Mouse (Mus musculus): ENCODE results near the gene Zmynd10.

Zmynd10 gene

DNA sequence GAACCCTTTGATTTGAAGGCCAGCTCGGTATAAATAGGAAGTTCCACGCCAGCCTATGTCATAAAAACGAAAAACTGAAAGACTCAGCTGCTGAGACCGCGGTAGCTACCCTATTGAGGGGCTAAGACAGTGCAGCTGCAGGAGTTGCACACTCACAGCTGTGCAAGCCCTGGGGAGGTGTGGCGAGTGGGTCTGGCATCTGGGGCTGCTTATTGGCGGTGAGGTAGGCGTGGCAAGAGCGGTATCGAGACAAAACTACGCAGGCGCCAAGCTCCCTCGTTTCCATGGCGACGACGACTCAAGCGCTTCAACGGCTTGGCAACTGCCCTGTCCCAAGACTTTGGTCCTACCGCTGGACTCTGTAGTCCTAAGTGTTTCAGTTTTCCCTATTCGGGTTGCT is at the start of gene Zmynd10:
Gene Zmynd10, plus strand, starts transcription at position 273 of the 400 bp plus-strand sequence.
- peak; percentile 81 to 91 for DNase-seq (ENCODE audit: low spot score in 2 of 2)

DNA sequence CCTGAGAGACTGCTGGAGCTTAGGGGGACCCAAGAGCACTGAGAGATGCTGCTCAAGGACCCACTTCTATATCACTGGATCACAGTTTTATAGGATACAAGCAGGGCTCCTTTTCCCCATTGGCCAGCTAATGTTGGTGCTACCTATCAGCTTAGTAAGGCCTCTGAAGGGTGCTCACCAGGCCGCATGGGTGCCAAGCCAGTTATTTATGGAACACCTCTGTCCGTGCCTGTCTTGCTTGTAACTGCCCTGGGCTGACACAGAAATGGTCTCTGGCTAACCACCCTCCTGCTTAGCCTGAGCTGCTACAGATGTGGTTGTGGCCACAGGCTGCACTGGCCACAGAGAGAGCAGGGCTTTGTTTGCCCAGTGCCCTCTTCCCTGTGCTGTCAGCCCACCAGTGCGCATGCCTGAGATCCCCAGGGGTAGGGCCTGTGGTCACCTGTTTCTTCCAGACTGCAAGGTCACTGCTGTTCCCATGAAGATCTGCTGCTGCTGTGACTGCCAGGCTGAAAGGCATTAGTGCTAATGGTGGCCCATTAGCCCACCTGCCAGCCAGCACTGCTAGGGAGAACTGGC is 46.3 kb upstream of the Zmynd10 start:
- no peak for DNase-seq (ENCODE audit: low spot score in 2 of 2)

DNA sequence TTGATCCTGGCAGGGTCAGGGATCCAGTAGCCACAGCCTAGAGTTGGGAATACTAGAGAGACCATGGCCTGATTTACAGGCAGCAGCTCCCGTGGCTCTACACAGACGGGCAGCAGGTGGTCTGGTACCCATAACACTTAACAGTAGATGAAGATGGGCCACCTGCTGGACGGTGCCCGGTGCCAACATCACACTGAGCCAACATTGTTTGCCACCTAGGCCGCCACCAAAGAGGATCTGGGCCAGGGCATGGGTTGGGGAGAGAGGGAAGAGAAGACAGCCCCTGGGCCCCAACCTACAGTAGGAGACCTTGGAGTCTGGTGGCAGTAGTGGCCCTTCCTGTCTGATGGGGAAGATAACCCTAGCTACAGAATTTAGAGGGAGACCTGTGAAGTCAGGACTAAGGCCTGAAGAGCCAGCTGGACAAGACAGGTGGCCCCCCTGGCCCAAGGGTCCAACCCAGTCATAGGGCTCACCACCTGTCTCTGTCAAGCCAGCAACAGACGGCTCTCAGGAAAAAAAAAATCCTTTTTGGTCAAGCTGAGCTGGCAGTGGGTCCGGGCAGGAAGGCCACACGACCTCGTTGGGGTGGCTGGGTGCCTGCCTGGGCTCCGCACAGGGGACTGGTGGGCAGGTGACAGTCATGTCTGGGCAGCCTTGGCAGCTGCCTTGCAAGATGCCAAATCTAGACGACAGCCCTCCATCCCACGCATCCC is 44.8 kb upstream of the Zmynd10 start:
- DNase-seq (ENCODE audit: low spot score in 2 of 2): no peak

DNA sequence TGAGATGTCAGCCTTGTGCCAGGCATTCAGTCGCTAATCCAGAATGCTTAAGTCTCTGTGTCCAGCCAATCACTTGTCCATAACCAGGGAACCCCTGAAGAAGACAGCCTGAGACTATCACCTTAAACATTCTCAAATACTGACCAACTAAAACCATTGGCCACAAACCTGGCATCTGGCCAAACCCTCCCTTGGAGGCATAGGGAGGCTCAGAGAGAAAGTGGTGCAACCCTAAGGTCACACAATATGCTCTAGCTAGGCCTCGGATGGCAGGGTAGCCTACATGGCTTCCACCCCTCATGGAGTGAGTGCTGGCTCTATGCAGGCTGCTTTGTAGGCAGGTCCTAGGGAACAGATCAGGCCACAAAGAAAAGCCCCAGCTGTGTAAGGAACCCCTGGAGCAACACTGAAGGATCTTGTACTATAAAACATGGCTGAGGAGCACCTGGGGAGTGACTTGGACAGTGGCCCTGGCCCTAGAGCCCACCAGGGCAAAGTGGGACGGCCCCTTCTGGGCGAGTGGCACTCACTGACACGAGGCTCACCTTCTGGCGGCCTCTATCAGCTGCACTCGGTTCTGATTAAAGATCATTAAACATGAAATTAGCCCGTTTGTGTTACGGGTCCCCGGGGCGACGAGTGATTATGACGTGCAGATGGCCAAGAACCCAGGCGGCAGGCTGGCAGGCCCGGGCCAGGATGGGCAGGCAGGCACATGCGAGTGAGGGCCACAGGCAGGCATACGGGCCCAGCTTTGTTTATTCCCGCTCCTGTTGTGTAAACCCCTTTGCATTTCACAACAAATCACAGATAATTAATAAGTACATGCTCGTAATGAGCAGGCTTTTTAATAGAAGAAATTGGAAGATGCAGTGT is 42.2 kb upstream of the Zmynd10 start:
- DNase-seq (ENCODE audit: low spot score in 2 of 2): no peak

DNA sequence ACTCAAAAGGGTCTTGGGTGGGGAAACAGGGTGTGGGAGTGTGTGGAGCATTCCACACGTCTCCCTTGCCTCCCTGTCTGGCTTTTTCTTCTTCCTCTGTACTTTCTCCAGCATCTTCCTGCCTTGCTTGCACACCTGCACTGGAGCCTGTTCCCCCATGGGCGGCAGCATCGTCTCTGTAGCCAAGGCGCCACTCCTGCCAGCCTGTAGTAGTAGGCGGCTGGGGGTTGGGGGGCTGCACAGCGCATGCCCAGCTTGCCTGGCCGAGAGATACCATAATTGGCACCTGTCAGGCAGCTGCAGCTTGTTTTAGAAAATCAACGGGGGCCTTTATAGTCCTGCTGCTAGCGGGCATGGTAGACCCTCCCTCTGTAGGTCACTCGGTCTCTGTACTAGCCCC is 38.8 kb upstream of the Zmynd10 start:
- no peak for DNase-seq (ENCODE audit: low spot score in 2 of 2)

DNA sequence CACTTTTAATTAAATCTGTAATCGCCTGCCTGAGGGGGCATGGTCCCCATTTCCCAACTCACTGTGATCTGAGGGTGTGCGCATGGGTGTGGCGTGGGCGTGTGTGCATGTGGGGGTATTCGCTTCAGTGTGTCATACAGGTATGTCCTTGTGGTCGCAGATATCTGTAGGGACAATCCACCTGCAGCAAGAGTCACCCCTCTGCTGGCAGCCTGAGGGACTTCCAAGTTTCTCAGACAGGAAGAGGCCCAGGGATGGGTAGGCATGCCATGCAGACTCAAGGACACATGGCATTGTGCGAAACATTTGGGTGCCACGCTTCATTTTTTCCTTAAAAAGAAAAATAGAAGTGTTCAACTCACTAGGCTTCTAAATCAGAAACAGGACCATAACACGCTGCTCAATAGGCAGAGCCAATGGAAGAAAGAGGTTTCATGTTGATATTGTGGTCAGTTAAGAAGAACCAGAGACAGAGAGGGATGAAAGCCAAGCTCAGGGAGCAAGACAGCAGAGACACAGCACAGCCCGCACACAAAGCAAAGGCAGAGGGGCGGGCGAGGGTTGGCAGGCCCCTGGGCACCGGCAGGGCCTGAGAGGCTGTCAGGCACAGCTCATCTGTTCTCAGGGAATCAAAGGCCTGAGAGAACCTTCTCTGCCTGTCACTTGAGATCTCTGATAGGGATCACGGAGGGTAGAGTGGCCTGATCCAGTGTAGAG is 36.6 kb upstream of the Zmynd10 start:
- DNase-seq (ENCODE audit: low spot score in 2 of 2): no peak

DNA sequence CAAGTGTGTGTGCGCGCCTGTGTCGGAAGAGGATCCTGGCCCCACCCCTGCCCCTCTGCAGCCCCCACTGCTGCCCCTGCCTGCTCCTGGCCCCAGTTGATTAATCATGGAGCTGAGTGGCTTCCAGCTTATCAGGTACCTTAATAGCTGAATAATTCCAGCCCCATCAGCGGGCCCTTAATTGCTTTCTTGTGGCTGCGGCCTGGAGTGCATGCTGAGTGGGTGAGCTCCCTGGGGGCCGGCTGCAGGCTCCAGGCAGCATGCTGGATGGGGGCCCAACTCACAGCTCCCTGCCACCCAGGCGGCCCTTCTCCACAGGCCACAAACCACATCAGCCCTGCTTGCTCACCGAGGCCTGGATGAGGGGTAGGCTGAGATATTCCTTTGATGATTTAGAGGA is 35.7 kb upstream of the Zmynd10 start:
- DNase-seq (ENCODE audit: low spot score in 2 of 2): no peak

DNA sequence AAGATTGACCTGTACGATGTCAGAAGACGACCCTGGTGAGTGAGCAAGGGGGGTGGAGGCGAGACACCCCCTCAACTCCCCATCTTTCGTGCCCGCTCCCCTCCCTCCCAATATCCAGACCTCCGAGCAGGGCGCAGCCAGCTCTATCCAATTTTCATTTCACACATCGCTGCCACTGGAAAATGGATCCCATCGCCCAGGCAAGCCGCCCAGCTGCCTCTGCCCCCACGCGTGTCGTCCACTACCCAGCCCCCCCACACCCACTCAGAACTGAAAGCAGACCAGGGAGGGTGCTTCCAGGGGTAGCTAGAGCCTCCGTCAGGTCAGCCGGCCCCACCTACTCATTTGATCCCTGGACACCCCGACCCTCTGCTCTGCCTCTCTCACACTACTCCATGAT is 34.8 kb upstream of the Zmynd10 start:
- no peak for DNase-seq (ENCODE audit: low spot score in 2 of 2)

DNA sequence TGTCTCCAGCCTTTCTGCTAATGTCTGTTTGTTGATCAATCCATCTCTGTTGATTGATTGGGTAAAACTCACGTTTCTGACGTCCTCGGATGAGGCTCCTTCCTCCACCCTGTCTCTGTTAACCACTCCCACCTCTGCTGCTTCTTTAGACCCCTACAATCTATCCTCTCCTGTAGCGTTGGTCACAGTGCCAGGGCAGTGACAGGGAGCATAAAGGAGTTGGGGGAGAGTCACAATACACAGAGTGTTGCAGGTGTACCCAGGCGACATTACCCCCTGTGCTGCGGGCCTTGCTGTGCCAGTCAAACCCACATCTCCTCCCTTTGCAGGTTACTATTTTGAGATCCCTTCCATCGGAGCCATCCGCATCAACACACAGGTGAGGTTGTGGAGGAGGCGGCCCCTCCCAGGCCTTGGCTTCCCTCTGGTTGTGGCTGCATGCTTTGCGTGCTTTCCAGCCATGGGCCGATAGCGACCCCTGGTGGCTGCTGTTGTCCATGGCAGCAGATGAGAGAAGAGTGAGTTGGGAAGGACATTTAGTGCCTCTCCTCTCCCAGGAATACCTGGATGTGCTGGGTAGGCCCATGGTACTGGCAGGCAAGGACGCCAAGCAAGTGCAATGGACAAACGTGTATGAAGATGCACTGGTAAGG is 32.7 kb upstream of the Zmynd10 start:
- peak; percentile 72 to 87 for DNase-seq (ENCODE audit: low spot score in 2 of 2)

DNA sequence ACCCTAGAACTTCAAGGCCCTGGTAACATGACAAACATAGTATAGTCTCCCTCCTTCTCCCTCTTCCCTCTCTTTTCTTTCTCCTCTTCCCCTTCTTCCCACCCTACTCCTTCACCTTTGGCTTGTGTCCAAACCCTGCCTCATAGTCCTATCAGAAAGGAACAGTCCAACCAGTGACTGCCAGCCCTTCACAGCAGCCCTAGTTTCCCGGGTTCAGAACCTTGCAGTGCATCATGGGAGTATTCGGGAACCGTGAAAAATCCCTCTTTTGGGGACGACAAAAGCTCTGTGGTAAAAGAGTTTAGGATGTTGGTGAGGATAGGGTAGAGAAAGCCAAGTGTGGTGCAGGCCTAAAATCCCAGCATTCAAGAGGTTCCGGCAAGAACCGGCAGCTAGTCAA is 26.8 kb upstream of the Zmynd10 start:
- DNase-seq (ENCODE audit: low spot score in 2 of 2): no peak

DNA sequence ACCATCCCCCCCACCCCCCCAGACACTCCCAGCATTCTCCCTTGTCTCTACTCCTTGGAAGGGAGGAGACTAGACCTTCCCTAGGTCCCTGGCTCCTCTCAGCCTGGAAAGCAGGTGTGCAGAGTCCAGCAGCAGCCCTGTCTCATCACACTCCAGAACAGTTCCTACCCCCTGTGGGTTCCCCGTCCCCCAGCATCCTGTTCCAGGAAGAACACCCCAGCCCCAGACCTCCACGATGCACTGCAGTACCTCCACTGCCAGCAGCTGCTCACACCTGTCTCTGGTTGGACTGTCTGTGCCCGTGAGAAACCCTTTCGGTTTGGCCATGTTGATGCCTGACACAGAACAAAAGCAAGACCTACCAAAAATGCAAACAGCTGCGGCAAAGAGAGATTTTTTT is 25.9 kb upstream of the Zmynd10 start:
- peak in 1 of 2 experiments; percentile 51 for DNase-seq (ENCODE audit: low spot score in 2 of 2)

DNA sequence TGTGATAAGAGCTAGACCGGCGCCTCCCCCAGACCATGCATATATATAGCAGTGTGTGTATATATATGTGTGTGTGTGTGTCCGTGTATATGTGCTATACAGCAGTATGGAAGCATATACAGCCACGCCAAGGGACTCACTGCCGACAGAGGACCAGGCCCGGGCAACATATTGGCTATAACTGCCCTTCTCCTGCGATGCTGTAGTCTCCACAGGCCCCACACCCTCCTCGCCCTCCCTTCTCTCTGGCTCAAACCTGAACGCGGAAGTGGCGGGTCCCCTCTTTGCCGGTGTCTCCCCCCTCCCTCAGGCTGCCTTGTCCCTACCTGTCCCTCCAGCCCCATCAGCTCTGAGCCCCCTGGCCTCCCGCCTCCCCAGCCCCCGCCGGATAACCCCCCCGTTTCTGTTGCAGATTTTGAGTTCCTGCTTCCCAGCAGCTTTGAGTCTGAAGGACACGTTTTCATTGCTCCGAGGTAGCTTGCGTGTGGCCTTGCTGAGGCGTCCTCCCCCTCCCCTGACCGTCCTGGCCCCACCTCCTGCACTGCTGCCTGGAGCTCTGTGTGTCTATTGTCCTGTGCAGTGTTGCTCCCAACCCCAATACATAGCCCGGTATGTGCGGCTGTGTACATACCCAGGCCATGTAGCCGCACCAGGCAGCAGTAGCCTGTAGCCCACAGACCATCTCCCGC is 25.2 kb upstream of the Zmynd10 start:
- DNase-seq (ENCODE audit: low spot score in 2 of 2): no peak

DNA sequence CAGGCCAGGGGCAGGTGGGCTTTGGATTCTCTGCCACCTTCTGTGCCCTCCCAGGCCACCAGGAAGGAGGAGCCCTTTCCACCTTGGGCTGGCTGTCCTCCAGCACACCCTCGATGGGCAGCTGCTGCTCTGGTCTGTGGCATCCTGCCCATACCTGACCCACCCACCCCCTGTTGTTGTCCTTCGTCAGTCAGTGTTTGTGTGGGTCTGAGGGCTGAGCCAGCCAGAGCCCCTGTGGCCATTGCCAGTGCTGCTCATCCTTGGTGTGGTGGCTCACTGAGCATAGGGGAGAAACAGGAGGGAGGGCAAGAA is 24.7 kb upstream of the Zmynd10 start:
- DNase-seq (ENCODE audit: low spot score in 2 of 2): no peak

DNA sequence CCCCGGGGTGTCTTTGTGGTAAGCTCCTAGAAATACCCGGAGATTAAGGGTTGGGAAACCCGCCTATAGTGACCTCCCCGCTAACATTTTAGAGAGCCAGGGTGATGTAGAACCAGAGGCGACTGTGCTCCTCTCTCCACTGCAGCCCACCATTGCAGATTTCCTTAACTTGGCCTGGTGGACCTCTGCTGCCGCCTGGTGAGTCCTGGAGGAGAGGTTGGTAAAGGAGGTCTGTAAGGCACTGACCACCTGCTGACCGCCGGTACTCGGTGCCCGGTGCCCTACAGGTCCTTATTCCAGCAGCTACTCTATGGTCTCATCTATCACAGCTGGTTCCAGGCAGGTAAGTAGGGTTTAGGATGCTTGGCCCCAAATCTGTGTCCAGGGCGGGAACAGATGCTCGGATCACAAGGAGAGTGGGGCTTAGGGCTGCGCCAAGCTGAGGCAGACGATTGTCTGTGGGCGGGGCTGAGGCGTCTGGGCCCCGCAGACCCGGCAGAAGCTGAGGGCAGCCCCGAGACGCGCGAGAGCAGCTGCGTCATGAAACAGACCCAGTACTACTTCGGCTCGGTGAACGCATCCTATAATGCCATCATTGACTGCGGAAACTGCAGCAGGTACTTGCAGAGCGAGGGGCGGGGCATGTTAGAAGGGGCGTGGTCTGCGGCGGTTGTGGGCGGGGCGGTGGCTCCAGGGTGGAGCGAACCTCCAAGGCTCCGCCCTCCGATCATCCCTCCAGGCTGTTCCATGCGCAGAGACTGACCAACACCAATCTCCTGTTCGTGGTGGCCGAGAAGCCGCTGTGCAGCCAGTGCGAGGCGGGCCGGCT is 20.7 kb upstream of the Zmynd10 start:
- peak; percentile 82 to 90 for DNase-seq (ENCODE audit: low spot score in 2 of 2)

DNA sequence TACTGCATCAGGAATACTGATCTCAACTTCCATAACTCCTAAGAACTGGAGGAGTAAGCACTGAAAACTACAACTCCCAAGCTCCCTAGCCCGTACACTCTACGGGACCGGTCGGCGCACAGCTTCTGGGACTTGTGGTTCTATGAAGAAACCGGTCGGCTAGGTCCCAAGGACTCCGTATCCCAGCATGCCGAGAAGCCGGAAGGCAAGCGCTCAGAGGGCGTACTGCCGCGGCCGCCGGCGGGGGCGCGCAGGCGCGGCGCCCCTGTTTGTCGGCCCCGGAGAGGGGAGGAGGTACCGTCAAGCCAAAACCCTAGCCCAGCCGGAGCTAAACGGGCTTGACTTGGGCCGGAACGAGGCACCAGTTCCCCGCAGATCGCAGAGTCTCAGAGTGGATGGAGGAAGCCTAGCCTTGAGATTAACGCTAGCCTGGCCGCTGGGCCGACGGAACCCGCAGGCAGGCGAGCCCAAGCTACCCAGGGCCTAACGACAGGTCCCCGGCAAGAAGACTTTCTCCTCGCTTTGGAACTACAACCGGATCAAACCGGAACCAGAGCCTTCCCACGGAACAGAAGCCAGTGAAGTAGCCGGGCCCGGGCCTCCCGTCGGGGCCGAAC is 13.2 kb upstream of the Zmynd10 start, which contains the start of gene Tmem115:
Gene Tmem115, plus strand, starts transcription at position 155 of the 617 bp plus-strand sequence.
- peak; percentile 89 to 93 for DNase-seq (ENCODE audit: low spot score in 2 of 2)

DNA sequence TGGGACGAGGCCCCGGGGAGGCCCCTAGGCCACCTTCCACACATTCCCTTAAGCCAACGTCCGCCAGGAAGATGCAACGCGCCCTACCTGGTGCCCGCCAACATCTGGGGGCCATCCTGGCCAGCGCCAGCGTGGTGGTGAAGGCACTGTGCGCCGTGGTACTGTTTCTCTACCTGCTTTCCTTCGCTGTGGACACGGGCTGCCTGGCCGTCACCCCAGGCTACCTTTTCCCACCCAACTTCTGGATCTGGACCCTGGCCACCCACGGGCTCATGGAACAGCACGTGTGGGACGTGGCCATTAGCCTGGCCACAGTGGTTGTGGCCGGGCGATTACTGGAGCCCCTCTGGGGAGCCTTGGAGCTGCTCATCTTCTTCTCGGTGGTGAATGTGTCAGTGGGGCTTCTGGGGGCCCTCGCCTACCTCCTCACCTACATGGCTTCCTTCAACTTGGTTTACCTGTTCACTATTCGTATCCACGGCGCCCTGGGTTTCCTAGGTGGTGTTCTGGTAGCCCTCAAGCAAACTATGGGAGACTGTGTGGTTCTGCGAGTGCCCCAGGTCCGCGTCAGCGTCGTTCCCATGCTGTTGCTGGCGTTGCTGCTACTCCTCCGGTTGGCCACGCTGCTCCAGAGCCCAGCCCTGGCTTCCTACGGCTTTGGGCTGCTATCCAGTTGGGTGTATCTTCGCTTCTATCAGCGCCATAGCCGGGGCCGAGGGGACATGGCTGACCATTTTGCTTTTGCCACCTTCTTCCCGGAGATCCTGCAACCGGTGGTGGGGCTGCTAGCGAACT is 12.5 kb upstream of the Zmynd10 start:
- no peak for DNase-seq (ENCODE audit: low spot score in 2 of 2)

DNA sequence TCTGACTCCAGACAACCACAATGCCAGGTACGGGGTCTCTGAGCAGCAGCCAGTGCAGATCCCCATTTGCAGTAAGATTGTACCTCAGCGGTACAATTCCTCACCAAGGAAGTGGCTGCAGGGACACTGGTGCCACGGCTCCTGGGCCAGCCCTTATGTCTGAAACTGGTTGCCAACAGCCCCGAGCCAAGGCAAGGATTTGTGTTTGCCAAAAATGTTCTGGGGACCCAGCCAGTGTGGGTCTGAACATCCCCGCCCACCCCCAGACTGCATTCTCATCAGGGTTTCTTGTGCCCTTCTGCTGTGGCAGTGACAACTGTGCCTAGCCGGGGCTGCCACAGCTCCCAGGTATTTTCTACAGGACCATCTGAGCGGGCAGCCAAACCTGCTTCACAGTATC is 8.9 kb upstream of the Zmynd10 start:
- DNase-seq (ENCODE audit: low spot score in 2 of 2): no peak

DNA sequence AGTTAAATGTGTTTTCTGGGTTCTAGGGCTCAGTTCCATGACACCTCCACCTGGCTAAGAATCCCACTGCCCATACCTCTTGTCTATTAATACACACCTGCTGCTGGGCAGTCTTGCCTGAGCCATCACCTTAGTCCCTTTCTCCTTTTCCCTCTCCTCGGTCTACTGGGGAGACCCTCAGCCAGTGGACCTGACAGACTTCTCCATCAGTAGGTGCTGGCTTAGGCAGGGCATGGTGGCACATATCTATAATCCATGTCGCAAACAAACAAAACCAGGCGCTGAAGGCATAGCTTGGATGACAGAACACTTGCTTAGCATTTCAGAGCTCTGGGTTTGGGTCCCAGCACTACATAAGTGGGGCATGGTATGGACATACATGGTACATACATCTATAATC is 8.4 kb upstream of the Zmynd10 start:
- DNase-seq (ENCODE audit: low spot score in 2 of 2): no peak

DNA sequence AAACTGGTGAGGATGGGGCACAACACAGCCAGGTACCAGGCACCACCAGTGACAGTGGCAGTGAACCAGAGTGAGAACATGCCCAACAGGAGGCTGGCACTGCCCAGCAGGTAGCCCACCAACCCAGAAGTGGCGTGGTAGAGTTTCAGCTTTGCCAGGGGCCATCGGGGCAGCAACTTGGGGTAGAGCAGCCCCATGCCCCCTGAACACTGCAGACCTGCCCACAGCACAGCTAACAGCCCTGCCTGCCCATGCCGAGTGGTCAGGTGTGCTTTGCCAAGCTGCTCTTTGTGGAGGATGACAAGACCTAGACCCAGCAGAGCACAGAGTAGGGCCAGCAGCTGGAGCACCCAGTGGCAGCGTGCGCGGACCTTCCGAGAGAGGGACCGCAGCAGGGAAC is 7.2 kb upstream of the Zmynd10 start:
- no peak for DNase-seq (ENCODE audit: low spot score in 2 of 2)
